Mouse (Mus musculus) G1E (cell line): ENCODE measurements around the gene Thop1.

Experiments used
- CTCF ChIP-seq: IDR thresholded peaks from 2 replicates; pipeline ENCODE4 v1.5.1; 2012; ENCODE audit warnings: low read depth, low read length, inconsistent platforms, mixed read lengths
- GATA1 ChIP-seq: IDR thresholded peaks from 2 replicates; pipeline ENCODE4 v1.6.1; 2012; ENCODE audit warnings: borderline replicate concordance, low read length, inconsistent platforms, mixed read lengths
- GATA2 ChIP-seq: IDR thresholded peaks from 2 replicates; pipeline ENCODE4 v1.6.1; 2012; ENCODE audit warnings: low read depth, low read length, inconsistent platforms, borderline replicate concordance

- no peak for TF ChIP-seq CTCF
- no peak for TF ChIP-seq GATA2
- no peak for TF ChIP-seq GATA1
Observed at GRCm38 (mm10) chr10:81062710-81063109, 7.1 kb upstream of the Thop1 start.
